Mouse (Mus musculus) midbrain, embryonic 12.5 days (tissue): ENCODE results near the gene Aaas. TPM values are rescaled to one million over a fixed set of nuclear protein-coding genes. Genes with fewer than 3 reads are reported as not detected.
A peak's percentile ranks its signal among the peaks of the same experiment; 100 is the strongest.

Source experiments
- ATAC-seq: fragments of 200-750 bp; cut with Nextera tagmentation; 2 replicates; pipeline ENCODE4 v1.8.0; 2017; ENCODE audit warnings: low read depth, moderate TSS enrichment, moderate library complexity; ENCODE audit not compliant: low FRiP score
- H3K27ac ChIP-seq: fragments of 300-500 bp; sonication (generic); replicated peaks from 2 replicates; pipeline ENCODE4 v1.5.1; 2016; ENCODE audit warnings: mild to moderate bottlenecking
- H3K27me3 ChIP-seq: fragments of 300-500 bp; sonication (generic); 2 replicates; pipeline ENCODE4 v1.6.1; 2016; ENCODE audit warnings: mild to moderate bottlenecking
- H3K36me3 ChIP-seq: fragments of 300-500 bp; sonication (generic); 2 replicates; pipeline ENCODE4 v1.6.1; 2016
- H3K4me1 ChIP-seq: fragments of 300-500 bp; sonication (generic); 2 replicates; pipeline ENCODE4 v1.6.1; 2016
- H3K4me2 ChIP-seq: fragments of 300-500 bp; sonication (generic); replicated peaks from 2 replicates; pipeline ENCODE4 v1.6.1; 2016; ENCODE audit warnings: mild to moderate bottlenecking, moderate library complexity
- H3K4me3 ChIP-seq: fragments of 300-500 bp; sonication (generic); 2 replicates; pipeline ENCODE4 v1.5.1; 2016; ENCODE audit warnings: mild to moderate bottlenecking
- H3K9ac ChIP-seq: fragments of 300-500 bp; sonication (generic); replicated peaks from 2 replicates; pipeline ENCODE4 v1.6.1; 2016; ENCODE audit warnings: mild to moderate bottlenecking, moderate library complexity
- H3K9me3 ChIP-seq: fragments of 300-500 bp; sonication (generic); 2 replicates; pipeline ENCODE4 v1.6.1; 2016; ENCODE audit warnings: mild to moderate bottlenecking
- WGBS: fragments of 180-500 bp; shearing (Covaris S2); methylation state at CpG from one replicate; pipeline ENCODE4 v1.1.7; 2016; 5-methylcytosine and 5-hydroxymethylcytosine counted together
- polyA plus RNA-seq: library from polyadenylated mRNA; unstranded; fragments of >200 nt; fragmentation: Nextera tagmentation; extraction: Ambion mirVana; gene quantifications from 2 replicates; pipeline ENCODE4 v1.2.1, GENCODE M21; 2016

Aaas gene
- polyA plus RNA-seq, 1 experiment from 2014 or later: 67.9 TPM

DNA sequence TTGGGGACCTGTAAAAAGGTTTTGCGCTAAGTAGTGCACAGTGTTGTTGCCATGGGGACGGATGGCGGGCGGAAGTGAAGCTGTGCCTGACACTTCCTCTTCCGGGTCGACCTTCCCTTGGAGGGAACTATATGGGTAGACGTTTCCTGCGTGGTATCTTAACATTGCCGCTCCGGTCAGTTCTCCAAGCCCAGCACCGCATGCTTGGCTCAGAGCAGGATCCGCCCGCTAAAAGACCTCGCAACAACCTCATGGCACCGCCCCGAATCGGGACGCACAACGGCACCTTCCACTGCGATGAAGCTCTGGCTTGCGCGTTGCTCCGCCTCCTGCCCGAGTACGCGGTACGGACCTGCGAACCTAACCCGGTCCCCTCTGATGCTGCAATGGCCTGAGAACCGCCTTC, 19.0 kb downstream of the Aaas start, which contains the start of gene Myg1:
TSS of gene Myg1 (plus strand) at position 100 of the 406 bp plus-strand sequence.
- Histone ChIP-seq H3K4me2 (peak within 1 kb of the TSS; percentile 71), H3K36me3 (peaks cover 75% of the 10 kb centered on the region), H3K9ac (peak within 1 kb of the TSS; percentile 76), H3K4me1 (peaks cover 29% of the 10 kb centered on the region), H3K9me3 (no peaks in the 10 kb centered on the region), H3K4me3 (peak within 1 kb of the TSS; percentile 83), H3K27ac (peak within 1 kb of the TSS; percentile 63), H3K27me3 (no peaks in the 10 kb centered on the region)
- WGBS: under 1% methylated on average over 30 of the region's 30 CpGs
- ATAC-seq: peak; percentile 94

DNA sequence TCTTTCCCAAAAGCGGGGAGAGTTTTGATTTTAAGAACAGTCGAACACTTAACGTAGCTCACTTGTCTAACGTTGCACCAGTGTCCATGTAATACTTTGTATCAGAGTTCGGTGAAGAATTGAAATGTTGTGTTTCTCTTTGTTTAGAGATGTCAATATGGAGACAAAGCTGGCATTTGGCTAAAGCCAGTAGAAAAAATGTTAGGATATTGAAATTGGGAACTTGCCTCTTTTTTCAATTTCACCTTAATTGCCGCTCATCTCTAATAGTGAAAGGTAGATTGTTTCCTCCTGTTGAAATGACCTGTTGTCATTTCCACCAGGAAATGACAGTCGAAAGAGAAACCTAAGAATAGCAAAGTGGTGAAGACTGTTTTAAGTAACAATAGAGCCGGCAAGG, 23.7 kb downstream of the Aaas start:
- Histone ChIP-seq H3K27ac (no peak overlapping the region), H3K4me2 (peak overlapping the region; percentile 89), H3K4me3 (peak overlapping the region; percentile 86), H3K9me3 (no peaks in the 10 kb centered on the region), H3K4me1 (peaks cover 14% of the 10 kb centered on the region), H3K36me3 (peaks cover 57% of the 10 kb centered on the region), H3K9ac (peak overlapping the region; percentile 86), H3K27me3 (no peaks in the 10 kb centered on the region)
- WGBS: 75% methylated on average over 8 of the region's 8 CpGs
- no peak for ATAC-seq

DNA sequence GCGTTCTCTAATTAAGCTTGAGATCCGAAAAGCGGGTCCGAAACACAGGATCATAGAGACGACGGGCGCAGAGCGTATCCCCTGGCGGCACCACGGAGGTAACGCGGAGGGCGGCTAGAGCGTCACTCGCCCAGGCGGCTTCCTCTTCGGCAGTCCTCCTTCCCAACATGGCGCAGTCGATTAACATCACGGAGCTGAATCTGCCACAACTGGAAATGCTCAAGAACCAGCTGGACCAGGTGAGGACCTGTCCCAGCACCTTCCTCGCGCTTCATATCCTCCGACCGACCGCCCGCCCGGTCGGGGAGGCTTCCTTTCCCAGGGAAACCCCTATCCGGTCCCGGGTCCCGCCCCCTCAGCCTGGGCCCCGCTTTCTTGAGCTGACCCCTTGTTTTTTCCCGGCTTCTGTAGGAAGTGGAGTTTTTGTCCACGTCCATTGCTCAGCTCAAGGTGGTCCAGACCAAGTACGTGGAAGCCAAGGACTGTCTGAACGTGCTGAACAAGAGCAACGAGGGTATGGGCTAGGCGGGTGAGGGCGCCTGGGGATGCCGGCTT, 24.5 kb downstream of the Aaas start, which contains the start of gene Pfdn5:
TSS of gene Pfdn5 (plus strand) at position 95 of the 555 bp plus-strand sequence.
- Histone ChIP-seq H3K27me3 (no peaks in the 10 kb centered on the region), H3K4me3 (peak within 1 kb of the TSS; percentile 86), H3K9me3 (no peaks in the 10 kb centered on the region), H3K4me1 (peaks cover 10% of the 10 kb centered on the region), H3K27ac (peak within 1 kb of the TSS; percentile 60; the same call in 1 of the 2 replicates), H3K9ac (peak within 1 kb of the TSS; percentile 86), H3K4me2 (peak within 1 kb of the TSS; percentile 89), H3K36me3 (peaks cover 62% of the 10 kb centered on the region)
- peak; percentile 91 for ATAC-seq
- WGBS: 0% methylated on average over 40 of the region's 40 CpGs

DNA sequence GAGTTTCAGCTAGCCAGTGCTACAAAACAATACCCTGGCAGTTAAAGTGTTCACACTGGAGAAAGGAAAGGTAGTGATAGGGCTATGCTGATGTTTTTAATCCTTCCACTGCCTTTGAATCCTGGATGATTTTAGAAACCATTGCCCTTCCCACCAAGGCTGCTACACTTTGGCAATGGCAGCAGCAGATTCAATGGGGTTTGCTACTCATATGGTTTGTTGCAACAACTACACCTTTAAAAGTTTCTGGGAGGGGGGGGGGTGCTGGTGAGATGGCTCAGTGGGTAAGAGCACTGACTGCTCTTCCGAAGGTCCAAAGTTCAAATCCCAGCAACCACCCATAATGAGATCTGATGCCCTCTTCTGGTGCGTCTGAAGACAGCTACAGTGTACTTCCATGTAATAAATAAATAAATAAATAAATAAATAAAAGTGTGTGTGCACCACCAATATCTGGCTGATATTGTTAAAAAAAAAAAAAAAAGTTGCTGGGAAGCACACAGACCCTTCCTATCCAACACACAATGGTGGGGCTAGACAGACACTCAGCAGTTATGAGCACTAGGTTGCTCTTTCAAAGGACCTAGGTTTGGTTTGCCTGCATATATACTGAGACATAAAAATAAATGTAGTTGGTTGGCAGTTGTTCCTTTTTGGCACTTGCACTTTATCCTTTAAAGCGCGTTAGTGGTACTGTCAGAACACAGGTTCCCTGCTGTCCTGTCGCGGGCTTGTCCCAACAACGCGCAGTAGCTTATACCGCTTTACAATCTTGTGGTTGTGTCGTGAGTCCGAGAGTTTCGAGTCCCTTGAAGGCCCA, 25.7 kb downstream of the Aaas start:
- H3K27ac ChIP-seq: no peak overlapping the region
- H3K9ac ChIP-seq: no peak overlapping the region
- ATAC-seq: no peak
- H3K27me3 ChIP-seq: no peaks in the 10 kb centered on the region
- 78% methylated on average over 12 of the region's 12 CpGs for WGBS
- no peaks in the 10 kb centered on the region for H3K9me3 ChIP-seq
- peaks cover 9% of the 10 kb centered on the region for H3K4me1 ChIP-seq
- no peak overlapping the region for H3K4me3 ChIP-seq
- H3K36me3 ChIP-seq: peaks cover 63% of the 10 kb centered on the region
- peak overlapping the region; percentile 89 for H3K4me2 ChIP-seq

DNA sequence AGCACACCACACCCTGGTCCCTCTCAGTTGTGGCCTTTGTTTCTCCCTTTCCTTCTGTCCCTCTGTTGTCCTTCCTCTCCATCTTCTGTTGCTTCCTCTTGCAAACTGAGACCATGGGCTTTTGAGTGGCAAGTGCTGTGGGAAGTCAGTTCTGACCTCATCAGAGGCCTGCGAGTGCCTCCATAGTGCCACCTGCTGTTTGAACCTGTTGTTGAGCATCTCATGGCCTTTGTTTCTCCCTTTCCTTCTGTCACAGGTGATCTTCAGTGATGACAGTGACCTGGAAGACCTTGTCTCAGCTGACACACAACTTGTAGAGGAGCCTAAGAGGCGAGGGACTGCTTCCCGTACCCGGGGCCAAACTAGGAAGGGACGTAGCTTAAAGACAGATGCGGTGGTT, 34.3 kb downstream of the Aaas start:
- no peak overlapping the region for H3K4me3 ChIP-seq
- 86% methylated on average over 6 of the region's 6 CpGs for WGBS
- H3K27ac ChIP-seq: no peak overlapping the region
- H3K9ac ChIP-seq: no peak overlapping the region
- H3K4me2 ChIP-seq: no peak overlapping the region
- H3K27me3 ChIP-seq: no peaks in the 10 kb centered on the region
- peaks cover 81% of the 10 kb centered on the region for H3K36me3 ChIP-seq
- H3K4me1 ChIP-seq: no peaks in the 10 kb centered on the region
- ATAC-seq: no peak
- H3K9me3 ChIP-seq: no peaks in the 10 kb centered on the region

DNA sequence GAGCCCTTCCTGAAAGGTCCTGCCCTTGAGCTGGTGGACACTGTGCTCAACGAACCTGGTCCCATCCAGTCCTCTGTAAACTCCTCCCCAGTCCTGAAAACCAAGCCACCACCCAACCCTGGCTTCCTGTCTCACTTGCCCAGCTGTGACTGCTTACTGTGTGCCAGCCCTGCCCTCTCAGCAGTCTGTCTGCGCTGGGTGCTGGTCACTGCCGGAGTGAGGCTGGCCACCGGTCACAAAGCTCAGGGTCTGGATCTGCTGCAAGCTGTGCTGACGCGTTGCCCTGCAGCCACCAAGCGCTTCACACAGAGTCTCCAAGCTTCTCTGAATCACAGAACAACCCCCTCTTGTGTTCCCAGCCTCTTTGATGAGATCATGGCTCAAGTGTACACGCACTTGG, 35.3 kb downstream of the Aaas start:
- Histone ChIP-seq H3K4me2 (no peak overlapping the region), H3K4me3 (no peak overlapping the region), H3K9me3 (no peaks in the 10 kb centered on the region), H3K9ac (no peak overlapping the region), H3K27me3 (no peaks in the 10 kb centered on the region), H3K27ac (no peak overlapping the region), H3K4me1 (no peaks in the 10 kb centered on the region), H3K36me3 (peaks cover 78% of the 10 kb centered on the region)
- WGBS: 92% methylated on average over 8 of the region's 8 CpGs
- ATAC-seq: no peak

DNA sequence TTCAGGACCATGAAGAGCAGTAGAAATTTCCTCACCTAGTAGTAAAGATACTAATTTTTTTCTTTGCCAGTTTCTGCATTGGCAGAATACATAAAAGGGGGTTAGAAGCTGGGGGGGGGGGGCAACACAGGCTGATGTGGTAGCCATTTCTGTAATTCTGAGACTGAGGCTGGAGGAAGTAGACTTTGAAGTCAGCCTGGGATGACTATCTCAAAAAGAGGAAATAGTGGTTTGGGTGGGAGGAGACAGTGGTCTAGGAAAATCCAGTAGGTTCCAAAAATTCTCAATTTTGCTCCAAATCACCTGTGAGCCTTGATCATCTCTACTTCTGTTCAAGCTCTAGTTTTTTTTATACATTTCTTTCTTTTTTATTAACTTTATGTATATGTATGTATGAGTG, 39.1 kb downstream of the Aaas start:
- H3K36me3 ChIP-seq: peaks cover 79% of the 10 kb centered on the region

DNA sequence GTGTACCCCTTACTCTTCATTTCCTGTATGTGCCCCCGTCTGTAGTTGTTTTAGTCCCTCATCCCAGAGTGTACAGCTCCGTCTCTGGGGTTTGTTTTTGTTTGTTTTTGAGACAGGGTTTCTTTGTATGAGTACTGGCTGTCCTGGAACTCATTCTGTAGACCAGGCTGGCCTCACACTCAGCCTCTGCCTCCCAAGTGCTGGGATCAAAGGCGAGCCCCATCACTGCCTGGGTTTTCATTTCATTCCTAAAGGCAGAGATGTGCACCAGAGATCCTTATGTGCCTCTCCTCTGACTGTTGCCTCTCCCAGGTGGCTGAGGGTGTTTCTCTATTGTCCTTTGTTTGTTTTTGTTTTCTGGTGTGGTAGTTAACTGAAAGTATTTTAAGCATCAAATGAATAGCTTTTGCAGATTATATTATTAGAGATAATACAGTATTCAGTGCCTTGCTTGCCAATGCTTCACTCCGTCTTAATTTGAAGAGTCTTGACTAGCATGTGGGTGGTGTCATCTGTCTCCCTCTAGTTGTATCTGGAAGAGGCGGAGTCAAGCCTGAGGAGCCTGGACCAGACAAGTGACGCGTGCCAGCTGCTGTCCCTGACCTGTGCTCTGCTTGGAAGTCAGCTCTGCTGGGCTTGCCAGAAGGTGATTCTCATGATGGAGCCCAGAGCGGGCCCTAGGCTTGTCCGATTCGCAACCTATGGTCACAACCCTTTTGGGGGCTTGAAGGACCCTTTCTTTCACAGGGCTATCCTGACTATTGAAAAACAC, 40.3 kb downstream of the Aaas start:
- no peak for ATAC-seq
- peaks cover 79% of the 10 kb centered on the region for H3K36me3 ChIP-seq
- no peaks in the 10 kb centered on the region for H3K27me3 ChIP-seq
- H3K4me1 ChIP-seq: no peaks in the 10 kb centered on the region
- WGBS: 93% methylated on average over 10 of the region's 10 CpGs
- H3K4me3 ChIP-seq: no peak overlapping the region
- no peak overlapping the region for H3K9ac ChIP-seq
- no peak overlapping the region for H3K27ac ChIP-seq
- H3K4me2 ChIP-seq: no peak overlapping the region
- H3K9me3 ChIP-seq: no peaks in the 10 kb centered on the region

More for the DNA sequence above, 39.1 kb downstream of the Aaas start:
- Histone ChIP-seq H3K9me3 (no peaks in the 10 kb centered on the region), H3K27me3 (no peaks in the 10 kb centered on the region), H3K27ac (no peak overlapping the region), H3K4me3 (no peak overlapping the region), H3K4me2 (no peak overlapping the region), H3K9ac (no peak overlapping the region), H3K4me1 (no peaks in the 10 kb centered on the region)
- ATAC-seq: no peak

DNA sequence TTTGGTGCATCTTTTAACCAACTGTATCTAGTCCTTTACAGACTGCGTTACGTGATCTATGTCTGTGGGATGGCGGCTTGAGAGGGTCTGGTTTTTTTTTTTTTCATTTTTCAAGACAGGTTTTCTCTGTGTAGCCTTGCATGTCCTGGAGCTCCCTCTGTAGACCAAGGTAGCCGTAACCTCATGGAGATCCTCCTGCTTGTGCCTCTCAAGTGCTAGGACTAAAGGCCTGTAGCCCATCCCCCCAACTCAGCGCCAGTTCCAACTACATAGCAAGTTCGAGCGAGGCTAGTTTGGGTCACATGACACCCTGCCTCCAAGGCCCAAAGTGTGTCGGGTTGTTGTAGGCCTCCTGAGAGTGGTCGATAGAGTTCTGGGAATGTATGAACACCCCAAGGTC, 41.9 kb downstream of the Aaas start:
- no peak overlapping the region for H3K4me3 ChIP-seq
- ATAC-seq: no peak
- H3K9me3 ChIP-seq: no peaks in the 10 kb centered on the region
- H3K4me1 ChIP-seq: no peaks in the 10 kb centered on the region
- H3K27me3 ChIP-seq: no peaks in the 10 kb centered on the region
- H3K4me2 ChIP-seq: no peak overlapping the region
- peaks cover 80% of the 10 kb centered on the region for H3K36me3 ChIP-seq
- WGBS: 90% methylated on average over 9 of the region's 9 CpGs
- H3K9ac ChIP-seq: no peak overlapping the region
- H3K27ac ChIP-seq: no peak overlapping the region

DNA sequence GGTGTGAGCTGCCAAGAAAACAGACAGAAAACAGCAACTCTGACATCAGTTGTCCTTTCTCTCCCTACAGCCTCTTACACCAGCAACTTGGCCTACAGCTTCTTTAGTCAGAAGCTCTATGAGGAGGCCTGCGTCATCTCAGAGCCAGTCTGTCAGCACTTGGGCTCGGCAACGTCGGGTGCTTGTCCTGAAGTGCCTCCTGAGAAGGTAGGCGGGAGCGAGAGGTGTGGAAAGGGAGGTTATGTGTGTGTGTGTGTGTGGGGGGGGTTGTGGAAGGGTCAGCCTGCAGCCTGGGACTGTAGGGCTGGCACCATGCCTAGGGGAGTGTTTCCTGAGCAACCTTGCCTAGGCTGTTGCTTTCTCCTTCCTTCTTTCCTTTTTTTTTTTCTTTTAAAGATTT, 48.0 kb downstream of the Aaas start:
- H3K27me3 ChIP-seq: no peaks in the 10 kb centered on the region
- no peak overlapping the region for H3K9ac ChIP-seq
- H3K27ac ChIP-seq: no peak overlapping the region
- H3K4me2 ChIP-seq: no peak overlapping the region
- peaks cover 75% of the 10 kb centered on the region for H3K36me3 ChIP-seq
- H3K4me3 ChIP-seq: no peak overlapping the region
- H3K9me3 ChIP-seq: no peaks in the 10 kb centered on the region
- no peak for ATAC-seq
- no peaks in the 10 kb centered on the region for H3K4me1 ChIP-seq
- 92% methylated on average over 6 of the region's 6 CpGs for WGBS

DNA sequence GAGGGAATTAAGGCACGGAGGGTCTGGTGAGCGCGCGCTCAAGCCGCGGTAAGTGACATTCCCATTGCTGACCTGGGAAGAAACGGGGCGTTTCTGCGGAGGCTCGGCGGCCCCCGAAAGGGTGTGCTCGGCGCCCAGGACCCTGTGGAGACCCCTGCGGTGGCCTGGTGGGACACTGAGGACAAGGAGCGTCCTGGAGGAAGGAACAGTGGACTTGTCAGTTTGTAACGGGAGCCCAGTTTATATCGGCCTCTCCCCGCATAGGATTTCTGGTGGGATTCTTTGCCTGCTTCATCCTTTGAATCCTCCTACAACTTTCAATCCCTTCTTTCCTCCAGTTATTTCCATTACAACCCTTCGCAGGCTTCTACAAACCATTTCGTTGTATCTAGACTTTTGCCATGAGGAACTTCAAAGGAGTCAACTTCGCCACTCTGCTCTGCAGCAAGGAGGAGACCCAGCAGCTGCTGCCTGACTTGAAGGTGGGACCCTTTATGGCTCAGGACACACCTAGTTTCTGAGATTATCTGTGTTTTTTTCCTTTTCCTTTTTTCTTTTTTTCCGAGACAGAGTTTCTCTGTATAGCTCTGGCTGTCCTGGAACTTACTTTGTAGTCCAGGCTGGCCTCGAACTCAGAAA, 54.1 kb downstream of the Aaas start:
- Histone ChIP-seq H3K4me3 (peak overlapping the region; percentile 67), H3K9me3 (no peaks in the 10 kb centered on the region), H3K27ac (no peak overlapping the region; the same call in 1 of the 2 replicates), H3K27me3 (no peaks in the 10 kb centered on the region), H3K36me3 (peaks cover 34% of the 10 kb centered on the region), H3K4me1 (peaks cover 11% of the 10 kb centered on the region), H3K4me2 (peak overlapping the region; percentile 89), H3K9ac (peak overlapping the region; percentile 53)
- 5% methylated on average over 24 of the region's 24 CpGs for WGBS
- ATAC-seq: peak; percentile 75
